Mouse (Mus musculus): ENCODE data around the gene Psmb3.

GRCm38 (mm10) chr11:97668160-97668559 is 35.0 kb upstream of the Psmb3 start:
- TF ChIP-seq CTCF (IDR thresholded peaks at IDR 0.05; ENCODE audit: insufficient read depth, low read depth, low read length): no peak
- TF ChIP-seq POLR2A (IDR thresholded peaks at IDR 0.05; ENCODE audit: insufficient read depth, low read depth, low read length): no peak

Measured in olfactory bulb, adult 2 months (tissue).